Mouse (Mus musculus) lung, adult 2 months (tissue): ENCODE measurements at regions not wholly inside any gene's neighbourhood (a gene's known extent, or its start where the extent isn't known, plus 50 kb on each side); places are given as distances from the start of the nearest gene placed in this dataset.

ENCODE experiments used
- CTCF ChIP-seq: fragments of 200-500 bp; IDR thresholded peaks from 2 replicates; pipeline ENCODE4 v1.5.1; 2011; ENCODE audit warnings: mild to moderate bottlenecking, low read length, control low read depth; ENCODE audit not compliant: insufficient read depth
- POLR2A ChIP-seq: fragments of 200-500 bp; IDR thresholded peaks from 2 replicates; pipeline ENCODE4 v1.6.1; 2011; ENCODE audit warnings: low read depth, mild to moderate bottlenecking, control low read depth, low read length, borderline replicate concordance; ENCODE audit errors: extremely low read depth

DNA sequence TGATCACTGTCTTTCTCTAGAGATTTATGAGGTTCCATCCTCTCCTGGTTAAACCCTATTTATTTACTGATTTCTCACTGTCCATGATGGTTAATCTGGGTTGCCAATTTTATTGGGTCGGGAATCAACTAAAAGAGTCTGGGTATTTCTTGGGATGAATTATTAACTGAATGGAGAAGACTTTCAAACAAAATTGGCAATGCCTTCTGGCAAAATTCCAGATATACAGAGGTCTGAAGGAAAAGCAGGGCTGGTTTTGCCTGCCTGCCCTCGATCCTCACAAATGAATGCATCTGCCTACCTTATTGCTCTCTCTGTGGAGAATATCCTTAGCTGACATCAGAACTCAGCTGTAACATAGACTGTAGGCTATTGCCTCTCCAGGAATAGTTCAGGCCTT is 54.9 kb upstream of the Rai2 start:
- TF ChIP-seq CTCF, result no peak
- no peak for TF ChIP-seq POLR2A
